Mouse (Mus musculus) kidney, adult 2 months (tissue): Measurements from ENCODE around the gene Tmem79. TPM values are rescaled to one million over a fixed set of nuclear protein-coding genes. Genes with fewer than 3 reads are reported as not detected.
A peak's percentile ranks its signal among the peaks of the same experiment; 100 is the strongest.
"Not testable (repeated sequence)": the region's sequence is repeated elsewhere in the genome, so short reads cannot be mapped to it uniquely, and the experiment has no call there.

Experiments
- DNase-seq: peaks from one replicate; pipeline ENCODE4 v3.0.0; 2021
- H3K27ac ChIP-seq: fragments of 200-500 bp; 2 replicates; pipeline ENCODE4 v1.5.1; 2012; ENCODE audit warnings: low read depth, low read length, control low read depth, inconsistent platforms; ENCODE audit not compliant: insufficient read depth
- H3K27me3 ChIP-seq: fragments of 200-500 bp; replicated peaks from 2 replicates; pipeline ENCODE4 v1.6.1; 2012; ENCODE audit warnings: mild to moderate bottlenecking, moderate library complexity, low read length, inconsistent platforms; ENCODE audit not compliant: control insufficient read depth, insufficient read depth
- H3K36me3 ChIP-seq: fragments of 200-500 bp; 2 replicates; pipeline ENCODE4 v1.6.1; 2012; ENCODE audit warnings: mild to moderate bottlenecking, moderate library complexity, low read length, inconsistent platforms; ENCODE audit not compliant: control insufficient read depth, insufficient read depth
- H3K4me1 ChIP-seq: fragments of 200-500 bp; 2 replicates; pipeline ENCODE4 v1.6.1; 2011; ENCODE audit warnings: low read length; ENCODE audit not compliant: control insufficient read depth, insufficient read depth
- H3K4me3 ChIP-seq: fragments of 200-500 bp; 2 replicates; pipeline ENCODE4 v1.5.1; 2011; ENCODE audit warnings: mild to moderate bottlenecking, low read depth, low read length, control low read depth; ENCODE audit not compliant: insufficient read depth
- CTCF ChIP-seq: fragments of 200-500 bp; conservative IDR thresholded peaks from 2 replicates; pipeline ENCODE4 v1.5.1; 2011; ENCODE audit warnings: low read depth, mild to moderate bottlenecking, control low read depth, low read length, moderate library complexity, mixed read lengths; ENCODE audit not compliant: insufficient read depth, insufficient read length
- POLR2A ChIP-seq: fragments of 200-500 bp; IDR thresholded peaks from one replicate; pipeline ENCODE4 v1.6.1; 2011; ENCODE audit warnings: low read depth, low read length, control low read depth
- WGBS: fragments of 180-500 bp; shearing (Covaris S2); methylation state at CpG from one replicate; pipeline ENCODE4 v1.1.7; 2018; 5-methylcytosine and 5-hydroxymethylcytosine counted together
- polyA plus RNA-seq: library from polyadenylated mRNA; depleted of rRNA; stranded (reverse); fragments of >200 nt; gene quantifications from 2 replicates; pipeline ENCODE4 v1.2.3, GENCODE M21; 2012; rRNA removed

Tmem79 gene
- 14.1 and 15.2 TPM in 2 replicates for polyA plus RNA-seq

DNA sequence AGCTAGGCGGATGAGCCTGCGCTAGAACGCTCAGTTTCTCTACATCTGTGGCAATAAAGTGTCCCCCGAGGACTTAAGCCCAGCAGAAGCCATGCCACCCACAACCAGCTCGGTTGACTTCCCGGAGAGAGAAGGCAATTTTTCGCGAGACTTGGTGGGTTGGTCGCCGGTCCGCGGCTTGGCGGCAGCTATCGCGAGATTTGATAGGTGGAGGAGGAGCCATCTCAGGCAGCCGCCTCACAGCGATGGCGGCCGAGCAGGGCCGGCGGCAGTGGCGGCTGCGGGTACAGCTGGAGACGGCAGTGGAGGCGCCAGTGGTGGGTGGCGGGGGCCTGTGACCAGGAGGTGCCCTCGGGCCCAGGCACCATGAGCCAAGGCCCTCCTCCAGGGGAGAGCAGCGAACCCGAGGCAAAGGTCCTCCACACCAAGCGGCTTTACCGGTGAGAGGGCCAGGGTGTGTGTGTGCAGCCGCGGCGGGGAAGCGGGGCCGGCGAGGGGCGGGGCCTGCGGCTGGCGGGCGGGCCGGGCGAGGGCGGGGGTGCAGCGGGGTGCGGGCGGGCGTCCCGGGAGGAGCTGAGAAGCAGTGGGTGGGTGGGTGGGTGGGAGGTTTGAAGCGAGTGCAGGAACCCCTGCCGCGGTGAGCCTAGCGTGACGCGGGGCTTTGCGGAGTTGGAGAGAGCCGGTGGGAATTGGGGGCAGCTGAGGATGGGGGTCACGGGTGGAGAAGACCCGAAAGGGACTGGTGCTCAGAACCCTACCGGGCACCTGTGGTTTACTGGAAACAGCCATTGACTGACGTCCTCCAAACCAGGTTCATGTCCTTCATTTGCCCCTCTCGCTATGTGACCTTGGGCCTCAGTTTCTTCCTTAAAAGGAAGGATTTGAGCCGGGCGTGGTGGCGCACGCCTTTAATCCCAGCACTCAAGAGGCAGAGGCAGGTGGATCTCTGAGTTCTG, at the start of gene Tmem79, which contains the start of gene Smg5:
TSS of gene Tmem79 (minus strand) at position 91 of the 956 bp plus-strand sequence.
TSS of gene Smg5 (plus strand) at position 203 of the 956 bp plus-strand sequence.
- TF ChIP-seq POLR2A (peak; percentile 92), CTCF (no peak)
- H3K27ac ChIP-seq, result peak within 1 kb of the TSS; percentile 87
- WGBS, result under 1% methylated on average over 62 of the region's 66 CpGs
- peak within 1 kb of the TSS; percentile 66 for H3K4me3 ChIP-seq
- H3K4me1 ChIP-seq, result peaks cover 10% of the 10 kb centered on the region; the same call in 1 of the 2 replicates
- peak; percentile 98 for DNase-seq
- no peaks in the 10 kb centered on the region for H3K36me3 ChIP-seq
- H3K27me3 ChIP-seq, result no peaks in the 10 kb centered on the region

DNA sequence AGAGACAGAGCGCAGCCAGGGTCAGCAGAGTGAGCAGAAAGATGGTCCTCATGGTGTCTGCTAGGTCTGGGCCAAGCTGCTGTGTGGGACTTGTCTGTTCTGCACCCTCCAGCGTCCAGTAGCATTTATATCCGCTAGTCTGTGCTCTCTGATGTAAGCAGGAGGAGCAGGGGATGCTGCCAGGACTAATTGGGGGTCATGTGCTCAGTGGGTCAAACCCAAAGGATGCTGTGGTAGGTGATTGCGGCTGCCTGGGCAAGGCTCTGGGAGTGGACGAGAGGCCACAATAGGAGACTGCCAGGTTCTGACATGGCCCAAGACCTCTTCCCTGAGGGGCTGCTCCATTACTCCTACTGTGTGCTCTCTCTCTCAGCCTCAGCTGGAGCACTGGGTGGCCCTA, 48.4 kb upstream of the Tmem79 start, which contains the start of gene Bglap:
TSS of gene Bglap (minus strand) at position 101 of the 400 bp plus-strand sequence.
- WGBS, result 75% methylated on average over 5 of the region's 5 CpGs
- TF ChIP-seq POLR2A (no peak), CTCF (no peak)
- Histone ChIP-seq H3K27ac (no peak within 1 kb of the TSS), H3K4me1 (no peaks in the 10 kb centered on the region), H3K4me3 (no peak within 1 kb of the TSS), H3K27me3 (no peaks in the 10 kb centered on the region), H3K36me3 (no peaks in the 10 kb centered on the region)
- no peak for DNase-seq

GRCm38 (mm10) chr3:88382383-88382782, 46.4 kb upstream of the Tmem79 start:
- WGBS, result 48% methylated on average over 3 of the region's 7 CpGs

GRCm38 (mm10) chr3:88381389-88382315, 45.7 kb upstream of the Tmem79 start:
- H3K27me3 ChIP-seq, H3K27ac ChIP-seq, H3K4me1 ChIP-seq, H3K36me3 ChIP-seq, H3K4me3 ChIP-seq: not testable (repeated sequence)
- WGBS, result 14% methylated on average over 21 of the region's 22 CpGs
- DNase-seq, result peak; percentile 38

More at GRCm38 (mm10) chr3:88382383-88382782, 46.4 kb upstream of the Tmem79 start:
- H3K36me3 ChIP-seq, H3K4me3 ChIP-seq, DNase-seq, H3K27me3 ChIP-seq, H3K27ac ChIP-seq, H3K4me1 ChIP-seq: not testable (repeated sequence)

DNA sequence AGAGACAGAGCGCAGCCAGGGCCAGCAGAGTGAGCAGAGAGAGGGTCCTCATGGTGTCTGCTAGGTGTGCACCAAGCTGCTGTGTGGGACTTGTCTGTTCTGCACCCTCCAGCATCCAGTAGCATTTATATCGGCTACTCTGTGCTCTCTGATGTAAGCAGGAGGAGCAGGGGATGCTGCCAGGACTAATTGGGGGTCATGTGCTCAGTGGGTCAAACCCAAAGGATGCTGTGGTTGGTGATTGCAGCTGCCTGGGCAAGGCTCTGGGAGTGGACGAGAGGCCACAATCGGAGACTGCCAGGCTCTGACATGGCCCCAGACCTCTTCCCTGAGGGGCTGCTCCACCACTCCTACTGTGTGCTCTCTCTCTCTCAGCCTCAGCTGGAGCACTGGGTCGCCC, 42.7 kb upstream of the Tmem79 start, which contains the start of gene Bglap2:
TSS of gene Bglap2 (minus strand) at position 101 of the 400 bp plus-strand sequence.
- 92% methylated on average over 5 of the region's 5 CpGs for WGBS
- DNase-seq, H3K27me3 ChIP-seq, H3K4me3 ChIP-seq, H3K4me1 ChIP-seq, H3K36me3 ChIP-seq, H3K27ac ChIP-seq: not testable (repeated sequence)

DNA sequence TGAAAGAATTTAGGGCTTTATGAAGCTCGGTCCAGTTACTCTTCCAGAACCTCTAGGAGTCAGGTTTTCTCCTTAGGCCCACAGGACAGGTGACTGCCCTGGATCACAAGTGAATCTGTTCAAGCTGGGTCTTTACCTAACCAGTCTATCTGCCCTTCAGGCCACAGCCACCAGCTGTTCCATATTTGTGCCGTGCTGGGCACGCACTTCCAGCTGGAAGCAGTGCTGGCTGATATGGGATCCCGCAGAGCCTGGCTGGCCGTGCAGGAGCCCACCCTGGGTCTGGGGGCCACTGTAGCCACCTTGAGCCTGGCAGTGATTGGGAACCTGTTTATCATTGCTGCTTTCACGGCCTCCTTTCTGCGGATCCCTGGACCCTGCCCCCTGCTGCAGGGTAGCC, 40.7 kb upstream of the Tmem79 start:
- 42% methylated on average over 7 of the region's 7 CpGs for WGBS
- DNase-seq, H3K4me3 ChIP-seq, H3K4me1 ChIP-seq, H3K27ac ChIP-seq, H3K36me3 ChIP-seq, H3K27me3 ChIP-seq: not testable (repeated sequence)

DNA sequence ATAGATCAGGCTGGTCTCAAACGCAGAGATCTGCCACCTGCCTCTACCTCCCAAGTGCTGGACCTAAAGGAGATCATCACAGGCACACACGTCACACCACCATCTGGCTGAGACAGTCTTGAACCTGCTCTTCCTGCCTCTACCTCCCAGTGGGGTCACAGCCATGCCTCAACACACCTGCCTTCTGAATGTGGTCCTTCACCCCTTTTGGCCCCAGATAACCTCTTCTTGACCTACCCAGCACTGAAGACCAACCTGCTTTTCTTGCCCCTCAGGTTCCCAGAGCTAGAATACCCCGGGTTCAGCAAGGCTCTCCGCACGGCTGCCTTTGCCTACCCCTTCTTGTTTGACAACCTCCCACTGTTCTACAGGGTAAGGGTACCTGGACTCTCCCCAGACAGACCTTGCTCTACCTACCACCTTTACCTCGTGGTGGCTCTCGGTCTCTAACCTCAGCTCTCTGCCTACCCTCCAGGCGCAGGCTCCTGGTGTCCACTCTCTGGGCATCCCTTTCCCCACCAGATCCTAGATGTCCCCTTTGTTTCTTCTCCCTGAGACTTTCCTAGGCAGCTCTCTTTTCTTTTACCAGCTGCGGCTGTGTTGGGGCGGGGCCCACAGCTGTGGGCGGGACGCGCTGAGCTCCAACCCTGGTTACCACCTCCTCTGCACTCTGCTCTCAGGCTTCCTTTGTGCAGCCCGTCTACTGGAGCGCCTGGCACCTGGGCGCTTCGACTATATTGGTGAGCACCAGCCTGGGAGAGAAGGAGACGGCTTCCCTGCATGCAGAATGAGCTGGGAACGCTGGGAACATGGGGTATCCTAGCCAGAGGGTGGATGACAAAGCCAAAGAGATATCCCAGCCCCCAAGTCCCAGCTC, 40.0 kb upstream of the Tmem79 start:
- peak; percentile 49 for DNase-seq
- H3K27ac ChIP-seq, H3K4me3 ChIP-seq, H3K4me1 ChIP-seq, H3K27me3 ChIP-seq, H3K36me3 ChIP-seq: not testable (repeated sequence)
- 12% methylated on average over 19 of the region's 19 CpGs for WGBS

DNA sequence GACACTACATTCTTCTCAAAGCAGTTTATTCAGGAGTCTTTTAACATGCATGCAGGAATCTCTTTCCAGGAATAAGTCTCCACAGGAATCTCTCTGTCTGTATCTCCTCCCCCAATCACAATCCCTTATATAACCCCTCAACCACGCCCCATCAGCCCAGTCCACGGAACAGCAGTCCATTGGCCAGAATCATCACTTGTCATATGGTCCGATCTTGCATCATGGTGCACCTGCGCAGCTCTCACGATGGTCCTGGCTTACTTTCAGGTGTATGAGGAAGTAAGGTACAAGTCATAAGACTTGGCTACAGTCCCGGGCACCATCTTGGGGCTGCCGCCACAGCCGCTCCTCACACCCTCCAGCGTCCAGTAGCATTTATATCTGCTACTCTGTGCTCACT, 36.7 kb upstream of the Tmem79 start, which contains the start of gene Bglap3:
TSS of gene Bglap3 (minus strand) at position 101 of the 400 bp plus-strand sequence.
- H3K4me1 ChIP-seq, H3K27me3 ChIP-seq, H3K27ac ChIP-seq, DNase-seq, H3K36me3 ChIP-seq, H3K4me3 ChIP-seq: not testable (repeated sequence)
- 91% methylated on average over 9 of the region's 9 CpGs for WGBS

- not testable (repeated sequence) for H3K4me3 ChIP-seq, H3K27ac ChIP-seq, H3K36me3 ChIP-seq, H3K4me1 ChIP-seq, H3K27me3 ChIP-seq, DNase-seq
- WGBS, result 86% methylated on average over 7 of the region's 7 CpGs
These were observed 32.6 kb upstream of the Tmem79 start for GRCm38 (mm10) chr3:88368511-88368910.
